Mouse (Mus musculus): Measurements from ENCODE around the gene Otog.

Gene Otog

GRCm38 (mm10) chr7:46285161-46285839 lies 44.5 kb downstream of the Otog start:
- no peak for DNase-seq

- no peak for DNase-seq
Observed at GRCm38 (mm10) chr7:46286391-46286790, 45.6 kb downstream of the Otog start.

- no peak for DNase-seq
Observed at GRCm38 (mm10) chr7:46287051-46287450, 46.3 kb downstream of the Otog start.

- DNase-seq = no peak
Observed at GRCm38 (mm10) chr7:46296330-46296729, 55.5 kb downstream of the Otog start.

GRCm38 (mm10) chr7:46301031-46301632 lies 60.3 kb downstream of the Otog start:
- no peak for DNase-seq

- no peak for DNase-seq
Observed at GRCm38 (mm10) chr7:46313486-46313885, 72.7 kb downstream of the Otog start.

- DNase-seq = no peak
Observed at GRCm38 (mm10) chr7:46314220-46315009, 73.6 kb downstream of the Otog start.

- DNase-seq = no peak
Observed at GRCm38 (mm10) chr7:46315692-46316091, 74.9 kb downstream of the Otog start.

- DNase-seq = peak; percentile 5 to 38
Observed at GRCm38 (mm10) chr7:46316948-46317347, 76.2 kb downstream of the Otog start.

- no peak for DNase-seq
Observed at GRCm38 (mm10) chr7:46321242-46321641, 80.5 kb downstream of the Otog start.

GRCm38 (mm10) chr7:46327896-46328295 lies 87.1 kb downstream of the Otog start:
- DNase-seq = no peak

GRCm38 (mm10) chr7:46337397-46337796 lies 96.6 kb downstream of the Otog start:
- DNase-seq = no peak

- no peak for DNase-seq
Observed at GRCm38 (mm10) chr7:46339818-46340217, 99.0 kb downstream of the Otog start.

- DNase-seq = no peak
Observed at GRCm38 (mm10) chr7:46340295-46340694, 99.5 kb downstream of the Otog start.

GRCm38 (mm10) chr7:46341471-46341870 lies 100.7 kb downstream of the Otog start:
- no peak for DNase-seq

GRCm38 (mm10) chr7:46347692-46348091 lies 106.9 kb downstream of the Otog start:
- DNase-seq = no peak

- DNase-seq = no peak
Observed at GRCm38 (mm10) chr7:46348813-46349212, 108.0 kb downstream of the Otog start.

GRCm38 (mm10) chr7:46350119-46350702 lies 109.4 kb downstream of the Otog start:
- no peak for DNase-seq

- no peak for DNase-seq
Observed at GRCm38 (mm10) chr7:46352748-46353147, 112.0 kb downstream of the Otog start.

- no peak for DNase-seq
Observed at GRCm38 (mm10) chr7:46353216-46353615, 112.4 kb downstream of the Otog start.

- DNase-seq = no peak
Observed at GRCm38 (mm10) chr7:46353875-46354274, 113.1 kb downstream of the Otog start.
